Mouse (Mus musculus): Measurements from ENCODE around the gene 1700025C18Rik. TPM values are rescaled to one million over a fixed set of nuclear protein-coding genes. Genes with fewer than 3 reads are reported as not detected.

The 1700025C18Rik gene
- not detected in 2 replicates for polyA plus RNA-seq (2012; rRNA removed)

GRCm38 (mm10) chr2:165090650-165091049 is at the start of gene 1700025C18Rik:
Gene 1700025C18Rik (minus strand): TSS chr2:165090750.
- Histone ChIP-seq H3K27me3 (replicated peaks; ENCODE audit: control insufficient read depth, insufficient read depth, low read length) (no peaks in the 10 kb centered on the region), H3K4me3 (ENCODE audit: insufficient read depth, low read depth, low read length) (no peak within 1 kb of the TSS), H3K36me3 (ENCODE audit: control insufficient read depth, insufficient read depth, low read length) (no peaks in the 10 kb centered on the region), H3K27ac (ENCODE audit: insufficient read depth, low read depth, low read length) (no peak within 1 kb of the TSS), H3K4me1 (ENCODE audit: control insufficient read depth, insufficient read depth, low read length) (no peaks in the 10 kb centered on the region)
- WGBS, result 82% methylated on average over 2 of the region's 2 CpGs
- TF ChIP-seq POLR2A (IDR thresholded peaks at IDR 0.05; ENCODE audit: low read depth, low read length), result no peak
- no peak for TF ChIP-seq CTCF (conservative IDR thresholded peaks at IDR 0.05; ENCODE audit: insufficient read depth, insufficient read length, low read depth, low read length)
- no peak for DNase-seq

- H3K4me3 ChIP-seq (ENCODE audit: insufficient read depth, low read depth, low read length), result no peak overlapping the region
- 51% methylated on average over 16 of the region's 16 CpGs for WGBS
- H3K27me3 ChIP-seq (replicated peaks; ENCODE audit: control insufficient read depth, insufficient read depth, low read length), result no peaks in the 10 kb centered on the region
- no peaks in the 10 kb centered on the region for H3K36me3 ChIP-seq (ENCODE audit: control insufficient read depth, insufficient read depth, low read length)
- no peaks in the 10 kb centered on the region for H3K4me1 ChIP-seq (ENCODE audit: control insufficient read depth, insufficient read depth, low read length)
- H3K27ac ChIP-seq (ENCODE audit: insufficient read depth, low read depth, low read length), result no peak overlapping the region
- no peak for TF ChIP-seq CTCF (conservative IDR thresholded peaks at IDR 0.05; ENCODE audit: insufficient read depth, insufficient read length, low read depth, low read length)
- no peak for TF ChIP-seq POLR2A (IDR thresholded peaks at IDR 0.05; ENCODE audit: low read depth, low read length)
- no peak for DNase-seq
Measured at GRCm38 (mm10) chr2:165136049-165136448, 45.5 kb upstream of the 1700025C18Rik start.

GRCm38 (mm10) chr2:165133566-165133965 is 43.0 kb upstream of the 1700025C18Rik start:
- no peak overlapping the region for H3K27ac ChIP-seq (ENCODE audit: insufficient read depth, low read depth, low read length)
- no peaks in the 10 kb centered on the region for H3K36me3 ChIP-seq (ENCODE audit: control insufficient read depth, insufficient read depth, low read length)
- TF ChIP-seq POLR2A (IDR thresholded peaks at IDR 0.05; ENCODE audit: low read depth, low read length) (no peak), CTCF (conservative IDR thresholded peaks at IDR 0.05; ENCODE audit: insufficient read depth, insufficient read length, low read depth, low read length) (no peak)
- no peak overlapping the region for H3K4me3 ChIP-seq (ENCODE audit: insufficient read depth, low read depth, low read length)
- H3K4me1 ChIP-seq (ENCODE audit: control insufficient read depth, insufficient read depth, low read length), result no peaks in the 10 kb centered on the region
- no peaks in the 10 kb centered on the region for H3K27me3 ChIP-seq (replicated peaks; ENCODE audit: control insufficient read depth, insufficient read depth, low read length)
- peak; percentile 11 for DNase-seq
- 3% methylated on average over 14 of the region's 15 CpGs for WGBS

- Histone ChIP-seq H3K36me3 (ENCODE audit: control insufficient read depth, insufficient read depth, low read length) (no peaks in the 10 kb centered on the region), H3K4me3 (ENCODE audit: insufficient read depth, low read depth, low read length) (no peak overlapping the region), H3K27me3 (replicated peaks; ENCODE audit: control insufficient read depth, insufficient read depth, low read length) (no peaks in the 10 kb centered on the region), H3K4me1 (ENCODE audit: control insufficient read depth, insufficient read depth, low read length) (no peaks in the 10 kb centered on the region), H3K27ac (ENCODE audit: insufficient read depth, low read depth, low read length) (no peak overlapping the region)
- WGBS, result 33% methylated on average over 12 of the region's 12 CpGs
- TF ChIP-seq POLR2A (IDR thresholded peaks at IDR 0.05; ENCODE audit: low read depth, low read length), result no peak
- no peak for TF ChIP-seq CTCF (conservative IDR thresholded peaks at IDR 0.05; ENCODE audit: insufficient read depth, insufficient read length, low read depth, low read length)
- DNase-seq, result no peak
Measured at GRCm38 (mm10) chr2:165131428-165131827, 40.9 kb upstream of the 1700025C18Rik start.

- TF ChIP-seq POLR2A (IDR thresholded peaks at IDR 0.05; ENCODE audit: low read depth, low read length) (no peak), CTCF (conservative IDR thresholded peaks at IDR 0.05; ENCODE audit: insufficient read depth, insufficient read length, low read depth, low read length) (no peak)
- H3K27ac ChIP-seq (ENCODE audit: insufficient read depth, low read depth, low read length), result no peak overlapping the region
- no peak overlapping the region for H3K4me3 ChIP-seq (ENCODE audit: insufficient read depth, low read depth, low read length)
- WGBS, result 39% methylated on average over 4 of the region's 4 CpGs
- H3K27me3 ChIP-seq (replicated peaks; ENCODE audit: control insufficient read depth, insufficient read depth, low read length), result no peaks in the 10 kb centered on the region
- no peaks in the 10 kb centered on the region for H3K36me3 ChIP-seq (ENCODE audit: control insufficient read depth, insufficient read depth, low read length)
- DNase-seq, result no peak
- no peaks in the 10 kb centered on the region for H3K4me1 ChIP-seq (ENCODE audit: control insufficient read depth, insufficient read depth, low read length)
Measured at GRCm38 (mm10) chr2:165129189-165129588, 38.6 kb upstream of the 1700025C18Rik start.

- 52% methylated on average over 10 of the region's 10 CpGs for WGBS
- no peaks in the 10 kb centered on the region for H3K4me1 ChIP-seq (ENCODE audit: control insufficient read depth, insufficient read depth, low read length)
- no peak overlapping the region for H3K4me3 ChIP-seq (ENCODE audit: insufficient read depth, low read depth, low read length)
- H3K27ac ChIP-seq (ENCODE audit: insufficient read depth, low read depth, low read length), result no peak overlapping the region
- TF ChIP-seq POLR2A (IDR thresholded peaks at IDR 0.05; ENCODE audit: low read depth, low read length), result no peak
- TF ChIP-seq CTCF (conservative IDR thresholded peaks at IDR 0.05; ENCODE audit: insufficient read depth, insufficient read length, low read depth, low read length), result no peak
- H3K27me3 ChIP-seq (replicated peaks; ENCODE audit: control insufficient read depth, insufficient read depth, low read length), result no peaks in the 10 kb centered on the region
- DNase-seq, result no peak
- no peaks in the 10 kb centered on the region for H3K36me3 ChIP-seq (ENCODE audit: control insufficient read depth, insufficient read depth, low read length)
Measured at GRCm38 (mm10) chr2:165126896-165127562, 36.5 kb upstream of the 1700025C18Rik start.

- 23% methylated on average over 10 of the region's 10 CpGs for WGBS
- no peak overlapping the region for H3K4me3 ChIP-seq (ENCODE audit: insufficient read depth, low read depth, low read length)
- no peak overlapping the region for H3K27ac ChIP-seq (ENCODE audit: insufficient read depth, low read depth, low read length)
- no peaks in the 10 kb centered on the region for H3K4me1 ChIP-seq (ENCODE audit: control insufficient read depth, insufficient read depth, low read length)
- H3K36me3 ChIP-seq (ENCODE audit: control insufficient read depth, insufficient read depth, low read length), result no peaks in the 10 kb centered on the region
- DNase-seq, result no peak
- no peaks in the 10 kb centered on the region for H3K27me3 ChIP-seq (replicated peaks; ENCODE audit: control insufficient read depth, insufficient read depth, low read length)
- no peak for TF ChIP-seq CTCF (conservative IDR thresholded peaks at IDR 0.05; ENCODE audit: insufficient read depth, insufficient read length, low read depth, low read length)
- no peak for TF ChIP-seq POLR2A (IDR thresholded peaks at IDR 0.05; ENCODE audit: low read depth, low read length)
Measured at GRCm38 (mm10) chr2:165121206-165121840, 30.8 kb upstream of the 1700025C18Rik start.

Data from kidney, adult 2 months (tissue).